Mouse (Mus musculus) liver, adult 2 months (tissue): ENCODE results near the gene Lexm.
A peak's percentile ranks its signal among the peaks of the same experiment; 100 is the strongest.

Experiments used
- CTCF ChIP-seq: fragments of 200-500 bp; IDR thresholded peaks from 2 replicates; pipeline ENCODE4 v1.5.1; 2011; ENCODE audit warnings: low read depth, low read length, control low read depth
- POLR2A ChIP-seq: fragments of 200-500 bp; IDR thresholded peaks from 2 replicates; pipeline ENCODE4 v1.6.1; 2011; ENCODE audit warnings: low read length, control low read depth; ENCODE audit not compliant: insufficient read depth; ENCODE audit errors: extremely low read depth

GRCm38 (mm10) chr4:106560846-106561781, 55.9 kb downstream of the Lexm start, which contains the start of gene Dhcr24:
- TF ChIP-seq CTCF: no peak
- TF ChIP-seq POLR2A: peak; percentile 97
